Mouse (Mus musculus) gastrocnemius, adult 8-10 months (tissue): Measurements from ENCODE around the gene Yars. TPM values are rescaled to one million over a fixed set of nuclear protein-coding genes. Genes with fewer than 3 reads are reported as not detected.

Experiments used
- DNase-seq, 2 experiments: peaks; one replicate each; pipeline ENCODE4 v3.0.0; 2022; ENCODE audit warnings: low spot score in 2 of 2
- total RNA-seq, 4 experiments: library from RNA; stranded (reverse); gene quantifications; 2 replicates each; pipeline ENCODE4 v1.2.4; 2022

Yars gene
- total RNA-seq, 4 experiments from 2014 or later = 31.2 to 44.4 (median 35.3) TPM

GRCm38 (mm10) chr4:129227170-129227984 lies 37.8 kb downstream of the Yars start:
- DNase-seq = no peak

DNA sequence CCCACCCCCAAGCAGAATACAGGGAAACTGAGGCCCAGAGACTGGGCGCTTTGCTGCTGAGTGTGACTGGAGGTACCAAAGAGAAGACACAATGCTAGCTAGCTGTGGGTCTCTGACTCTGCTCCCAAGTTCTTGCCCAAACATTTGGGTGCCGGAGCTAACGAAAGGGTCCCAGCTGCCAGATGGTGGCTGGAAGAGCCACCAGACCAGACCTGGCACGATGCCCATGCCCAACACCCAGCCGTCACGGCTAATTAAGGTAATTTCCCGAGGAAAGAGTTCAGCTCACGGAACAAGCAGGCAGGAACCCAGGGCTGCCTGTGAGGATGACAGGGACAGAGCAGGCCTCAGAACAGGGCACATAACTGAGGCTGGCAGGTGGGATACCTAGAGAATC lies 38.4 kb downstream of the Yars start:
- no peak for DNase-seq

DNA sequence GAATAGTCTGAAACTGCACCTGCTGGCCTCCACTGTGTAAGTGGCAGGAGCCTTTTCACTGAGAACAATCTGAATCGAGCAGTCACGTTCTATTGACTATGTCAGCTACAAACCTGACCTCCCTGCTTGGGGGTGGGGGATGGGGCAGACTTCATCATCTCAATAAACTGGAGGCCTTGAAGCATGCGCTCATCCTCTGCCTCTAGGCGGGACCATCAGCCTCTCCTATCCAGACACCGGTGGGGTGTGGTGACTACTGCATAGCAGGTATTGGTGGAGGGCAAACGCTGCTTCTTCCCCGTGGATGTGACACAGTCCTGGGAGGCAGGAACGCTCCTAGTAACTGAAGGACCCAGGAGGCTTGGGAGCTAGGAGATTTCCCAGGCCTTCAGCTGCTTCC lies 41.4 kb downstream of the Yars start:
- no peak for DNase-seq

- no peak for DNase-seq
Observed at GRCm38 (mm10) chr4:129231594-129232450, 42.3 kb downstream of the Yars start.

GRCm38 (mm10) chr4:129232561-129233360 lies 43.2 kb downstream of the Yars start:
- no peak for DNase-seq

- no peak for DNase-seq
Observed at GRCm38 (mm10) chr4:129234488-129234887, 44.9 kb downstream of the Yars start.

- no peak for DNase-seq
Observed at GRCm38 (mm10) chr4:129235147-129235546, 45.6 kb downstream of the Yars start.

GRCm38 (mm10) chr4:129236236-129236813 lies 46.8 kb downstream of the Yars start:
- no peak for DNase-seq

DNA sequence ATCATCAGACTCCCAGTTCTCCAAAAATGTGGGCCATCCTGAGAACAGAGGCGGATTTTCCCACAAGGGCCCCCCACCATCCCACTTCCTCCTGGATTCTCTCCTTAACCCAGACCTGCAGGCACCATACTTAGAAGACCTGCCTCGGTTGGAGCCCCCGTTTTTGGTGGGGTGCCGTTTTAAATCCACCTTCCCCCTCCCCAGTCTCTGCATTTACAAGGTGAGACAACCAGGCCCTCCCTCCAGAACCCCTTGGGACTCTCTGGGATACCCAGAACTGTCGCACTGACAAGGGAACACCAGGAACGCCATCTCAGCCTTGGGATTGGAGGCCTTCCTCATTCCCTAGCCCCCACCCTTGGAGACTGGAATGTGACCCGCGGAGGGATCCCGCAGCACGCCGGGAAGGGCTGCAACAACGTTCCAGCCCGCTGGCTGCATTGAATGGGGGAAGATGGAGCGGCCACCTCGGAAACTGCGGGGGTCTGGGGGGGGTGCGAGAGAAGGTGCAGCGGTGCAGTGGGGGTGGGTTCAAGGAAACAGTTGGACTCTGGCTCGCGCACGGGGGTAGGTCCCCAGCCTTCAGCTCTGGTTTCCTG lies 48.4 kb downstream of the Yars start:
- DNase-seq = no peak

GRCm38 (mm10) chr4:129238579-129239016 lies 49.0 kb downstream of the Yars start:
- DNase-seq = no peak

DNA sequence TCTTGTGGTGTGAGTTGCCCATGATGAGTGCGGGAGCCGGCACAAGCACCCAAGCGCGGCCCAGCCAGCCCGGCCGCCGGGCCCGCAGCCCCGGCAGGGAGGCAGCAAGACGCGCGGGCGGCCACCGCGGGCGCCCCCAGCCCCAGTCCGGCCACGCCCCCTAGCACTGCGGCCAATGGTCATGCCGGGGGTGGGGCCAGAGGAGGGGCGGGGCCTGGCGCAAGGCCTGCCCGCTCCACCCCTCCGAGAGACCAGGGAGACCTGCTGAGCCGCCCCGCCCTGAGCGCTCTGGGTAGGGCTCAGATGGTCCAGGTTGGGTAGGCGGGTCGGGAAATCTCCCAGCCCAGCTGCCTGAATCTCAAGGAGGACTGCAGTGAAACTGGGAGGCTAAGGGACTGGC lies 49.5 kb downstream of the Yars start:
- DNase-seq = no peak

DNA sequence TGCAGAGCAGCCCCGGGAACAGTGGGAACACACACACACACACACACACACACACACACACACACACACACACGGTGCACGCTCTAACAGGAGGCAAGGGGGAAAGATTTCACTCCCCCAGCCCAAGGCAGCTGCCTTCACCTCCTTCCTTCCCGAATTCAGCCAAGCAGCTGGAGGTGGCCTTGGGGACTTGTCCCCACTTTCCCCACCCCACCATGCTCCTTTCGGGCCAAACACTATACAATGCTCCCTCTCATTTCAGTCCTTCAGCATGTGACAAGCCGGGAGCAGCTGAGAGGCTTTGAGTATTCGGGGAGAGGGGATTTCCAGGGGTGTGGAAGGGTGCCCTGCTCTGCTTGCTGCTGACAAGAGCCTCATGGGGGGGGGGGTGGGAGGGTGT lies 52.3 kb downstream of the Yars start:
- DNase-seq = no peak

DNA sequence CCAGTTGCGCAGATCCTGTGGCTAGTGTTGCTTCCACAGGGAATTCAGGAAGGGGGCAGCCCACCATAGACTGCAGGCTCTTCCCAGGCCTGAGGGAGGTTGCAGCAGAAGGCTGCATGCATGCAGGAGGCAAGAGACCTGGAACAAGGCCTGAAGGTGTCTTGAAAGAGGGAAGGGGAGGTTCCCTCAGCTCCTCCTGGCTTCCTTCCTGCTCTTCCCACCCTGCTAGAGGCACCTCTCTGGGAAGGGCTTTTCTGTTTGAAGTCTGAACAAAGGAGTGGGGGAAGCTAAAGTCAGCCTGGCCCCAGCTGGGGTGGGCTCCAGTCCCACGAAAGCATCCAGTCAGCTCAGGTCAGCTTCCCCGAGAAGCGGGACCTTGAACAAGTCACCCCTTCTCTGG lies 52.8 kb downstream of the Yars start:
- DNase-seq = no peak

GRCm38 (mm10) chr4:129242761-129243160 lies 53.2 kb downstream of the Yars start:
- DNase-seq = no peak

DNA sequence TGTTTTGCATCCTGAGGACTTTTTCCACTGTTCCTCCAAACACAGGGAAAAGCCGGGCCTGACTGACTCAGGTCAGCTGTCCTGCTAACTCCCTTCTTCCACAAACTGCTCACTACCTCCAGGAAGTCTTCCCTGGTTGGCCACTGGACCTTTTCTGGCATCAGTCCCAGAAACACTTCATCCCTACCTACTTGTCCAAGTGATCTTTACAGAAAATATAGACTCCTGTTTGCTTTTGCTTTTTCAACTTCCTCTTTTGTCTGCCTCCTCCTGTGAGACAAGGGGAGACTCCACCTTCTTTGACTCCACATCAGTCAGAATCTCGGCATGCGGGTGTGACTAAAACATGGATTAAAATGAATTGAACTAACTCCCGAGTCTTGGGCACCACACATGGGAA lies 55.2 kb downstream of the Yars start:
- no peak for DNase-seq

- no peak for DNase-seq
Observed at GRCm38 (mm10) chr4:129246360-129247301, 57.1 kb downstream of the Yars start.

DNA sequence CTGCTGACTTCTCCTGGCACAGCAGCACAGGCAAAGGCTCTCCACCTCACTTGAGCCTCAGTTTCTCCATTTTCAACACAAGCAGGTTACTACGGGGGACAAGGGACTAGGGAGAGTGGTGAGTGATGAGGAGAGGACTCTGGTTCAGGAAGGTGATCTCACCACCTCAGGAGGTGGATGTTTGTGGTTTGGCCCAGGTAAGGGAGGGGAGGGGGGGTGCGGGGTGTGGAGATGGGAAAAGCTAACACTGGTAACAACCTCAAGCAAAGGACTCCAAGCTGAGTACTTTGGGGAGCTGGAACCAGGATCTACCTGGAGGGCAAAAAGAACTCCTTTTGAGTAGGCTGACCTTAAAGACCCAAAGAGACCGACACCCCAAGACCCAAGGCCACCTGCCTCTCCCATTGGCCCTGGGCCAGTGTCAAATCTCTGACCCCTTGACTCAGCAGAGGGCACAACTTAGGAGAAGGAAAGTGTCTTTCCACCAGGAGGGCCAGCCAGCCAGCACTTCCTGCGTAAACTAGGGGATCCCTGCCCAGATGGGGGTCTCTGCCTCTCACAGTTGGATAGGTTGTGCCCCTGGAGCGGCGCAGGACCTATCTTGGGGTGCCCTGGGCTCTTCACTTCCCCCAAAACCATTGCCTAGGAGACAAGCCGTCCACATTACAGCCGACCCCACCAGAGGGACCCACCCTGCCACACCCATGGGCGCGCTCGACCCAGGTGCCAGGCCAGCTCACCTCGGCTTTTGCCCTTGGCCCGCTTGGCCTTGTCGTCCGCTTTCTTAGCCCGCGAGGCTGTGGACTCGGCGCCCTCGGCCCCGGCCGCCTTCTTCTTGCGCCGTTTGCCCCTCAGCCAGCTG lies 58.1 kb downstream of the Yars start:
- DNase-seq = no peak

- DNase-seq = no peak
Observed at GRCm38 (mm10) chr4:129248243-129248767, 58.7 kb downstream of the Yars start.

- no peak for DNase-seq
Observed at GRCm38 (mm10) chr4:129249288-129249687, 59.7 kb downstream of the Yars start.
